In genomic region chr9:22084667-22085021, GRCm38 (mm10) we compare ENCODE assay signal across 8 mouse cellular contexts. TPM values are rescaled to one million over a fixed set of nuclear protein-coding genes. Genes with fewer than 3 reads are reported as not detected.
DNase-seq lines count a peak whose midpoint lies in the region; ATAC-seq and TF ChIP-seq lines count a peak whose summit lies in the region.

No protein-coding gene starts in this region.

- peak overlapping the region; percentile 64 for H3K4me2 ChIP-seq in kidney, postnatal 0 days (ENCODE audit: low read length)
- peak overlapping the region; percentile 73 for H3K4me2 ChIP-seq in embryonic facial prominence, embryonic 11.5 days (ENCODE audit: low read depth, low read length)
- peak overlapping the region; percentile 84 for H3K4me2 ChIP-seq in intestine, embryonic 14.5 days (ENCODE audit: low read length)
- H3K4me2 ChIP-seq in myocyte (ENCODE audit: low read depth) = peak overlapping the region; percentile 95

- no peak for TF ChIP-seq CTCF in kidney, postnatal 0 days (IDR thresholded peaks at IDR 0.05; ENCODE audit: low read depth)

- no peaks in the 10 kb centered on the region for H3K27me3 ChIP-seq in kidney, postnatal 0 days (ENCODE audit: insufficient read depth, low read length)
- no peaks in the 10 kb centered on the region for H3K27me3 ChIP-seq in embryonic facial prominence, embryonic 11.5 days (ENCODE audit: control insufficient read depth, insufficient read depth, low read length)
- H3K27me3 ChIP-seq in intestine, embryonic 14.5 days (replicated peaks; ENCODE audit: control insufficient read depth, insufficient read depth, low read length) = no peaks in the 10 kb centered on the region
- no peaks in the 10 kb centered on the region for H3K27me3 ChIP-seq in myocyte (ENCODE audit: control insufficient read depth, insufficient read depth, insufficient read length)

- no peak for TF ChIP-seq POLR2A in myocyte (IDR thresholded peaks at IDR 0.05; ENCODE audit: insufficient read length, low read depth)

- peak overlapping the region; percentile 77 for H3K27ac ChIP-seq in kidney, postnatal 0 days
- no peak overlapping the region for H3K27ac ChIP-seq in embryonic facial prominence, embryonic 11.5 days (replicated peaks; ENCODE audit: low read depth, low read length)
- peak overlapping the region; percentile 36; the same call in 1 of the 2 replicates for H3K27ac ChIP-seq in intestine, embryonic 14.5 days (ENCODE audit: low read depth)

- peak overlapping the region; percentile 24 for H3ac ChIP-seq in myocyte (ENCODE audit: control insufficient read depth, insufficient read length)

- intact Hi-C loops in left cerebral cortex, postnatal 25 days (cut with DNase I) = loop anchor here (2.0 kb wide), 1 partner anchor 14 kb away; the partner anchor contains the start of genes Gm49318 and Zfp653

- H3K79me2 ChIP-seq in myocyte (ENCODE audit: control insufficient read depth, insufficient read depth) = peaks cover 4% of the 10 kb centered on the region

- H3K9ac ChIP-seq in kidney, postnatal 0 days (ENCODE audit: low read depth, low read length) = peak overlapping the region; percentile 63
- peak overlapping the region; percentile 63 for H3K9ac ChIP-seq in embryonic facial prominence, embryonic 11.5 days (replicated peaks; ENCODE audit: low read length)
- H3K9ac ChIP-seq in intestine, embryonic 14.5 days (ENCODE audit: low read length) = peak overlapping the region; percentile 74

- H3K4me1 ChIP-seq in kidney, postnatal 0 days (replicated peaks; ENCODE audit: insufficient read depth, low read length) = no peaks in the 10 kb centered on the region
- H3K4me1 ChIP-seq in embryonic facial prominence, embryonic 11.5 days (ENCODE audit: control insufficient read depth, insufficient read depth, low read length) = no peaks in the 10 kb centered on the region
- 0 out of 2 replicates have a peak, but pooled peaks cover 9% of the 10 kb centered on the region for H3K4me1 ChIP-seq in intestine, embryonic 14.5 days (replicated peaks; ENCODE audit: control insufficient read depth, insufficient read depth, low read length)

- DNase-seq in kidney, postnatal 0 days (ENCODE audit: low spot score) = no peak
- DNase-seq in kidney, adult 18-20 months = no peak
- DNase-seq in embryonic facial prominence, embryonic 11.5 days (ENCODE audit: low spot score) = no peak
- DNase-seq in intestine, embryonic 14.5 days (ENCODE audit: low spot score) = no peak
- no peak for DNase-seq in gastrocnemius, postnatal 25 days
- DNase-seq in left cerebral cortex, postnatal 25 days (ENCODE audit: low spot score in 2 of 2) = no peak
- no peak for DNase-seq in testis, postnatal 10 days (ENCODE audit: low spot score)

- H3K4me3 ChIP-seq in kidney, postnatal 0 days (replicated peaks; ENCODE audit: low read depth, low read length) = peak overlapping the region; percentile 67
- peak overlapping the region; percentile 70 for H3K4me3 ChIP-seq in embryonic facial prominence, embryonic 11.5 days (ENCODE audit: low read depth, low read length)
- H3K4me3 ChIP-seq in intestine, embryonic 14.5 days (ENCODE audit: low read depth, low read length) = peak overlapping the region; percentile 76
- peak overlapping the region; percentile 81 for H3K4me3 ChIP-seq in myocyte

- ATAC-seq in kidney, postnatal 0 days (replicated peaks; ENCODE audit: low FRiP score, low read depth) = no peak
- 0 out of 2 replicates have a peak, but pooled peaks have one; percentile 14 for ATAC-seq in embryonic facial prominence, embryonic 11.5 days (replicated peaks; ENCODE audit: insufficient number of reproducible peaks, low FRiP score, low TSS enrichment, low read depth)
- ATAC-seq in intestine, embryonic 14.5 days (replicated peaks; ENCODE audit: low FRiP score, low TSS enrichment, low read depth) = no peak

- 0 out of 2 replicates have a peak, but pooled peaks cover 4% of the 10 kb centered on the region for H3K36me3 ChIP-seq in kidney, postnatal 0 days (ENCODE audit: insufficient read depth, low read length)
- H3K36me3 ChIP-seq in embryonic facial prominence, embryonic 11.5 days (replicated peaks; ENCODE audit: control insufficient read depth, insufficient read depth, low read depth, low read length) = no peaks in the 10 kb centered on the region
- 0 out of 2 replicates have a peak, but pooled peaks cover 7% of the 10 kb centered on the region for H3K36me3 ChIP-seq in intestine, embryonic 14.5 days (ENCODE audit: control insufficient read depth, insufficient read depth, low read length)
- H3K36me3 ChIP-seq in myocyte (ENCODE audit: control insufficient read depth, insufficient read depth) = peaks cover 3% of the 10 kb centered on the region

- 28% methylated on average over 4 of the region's 4 CpGs for WGBS in kidney, postnatal 0 days
- 34% methylated on average over 4 of the region's 4 CpGs for WGBS in embryonic facial prominence, embryonic 11.5 days
- WGBS in intestine, embryonic 14.5 days = 32% methylated on average over 4 of the region's 4 CpGs

- no peaks in the 10 kb centered on the region for H3K9me3 ChIP-seq in kidney, postnatal 0 days (replicated peaks; ENCODE audit: low read length)
- no peaks in the 10 kb centered on the region for H3K9me3 ChIP-seq in embryonic facial prominence, embryonic 11.5 days (replicated peaks; ENCODE audit: control insufficient read depth, low read length)
- no peaks in the 10 kb centered on the region for H3K9me3 ChIP-seq in intestine, embryonic 14.5 days (ENCODE audit: control insufficient read depth, low read length)

TF ChIP-seq in myocyte, 11 proteins besides CTCF, POLR2A, EP300 and RAD21:
- TF ChIP-seq MAX (IDR thresholded peaks at IDR 0.05; ENCODE audit: low read depth) = no peak
- TF ChIP-seq MYOD1 (IDR thresholded peaks at IDR 0.05; ENCODE audit: control insufficient read depth in 1 of 3, insufficient read length in 2 of 3, low read depth in 2 of 3) = peak in 1 of 3 experiments; percentile 0
TF ChIP-seq in myocyte: peak in this region for 1.

RNA-seq across cellular contexts. Expression of gene Ecsit, which starts 0.6 kb away (rescaled TPM):
- 56.2 and 61.3 TPM in 2 replicates for polyA plus RNA-seq in kidney, postnatal 0 days (2015; fragmentation: Nextera tagmentation; extraction: Ambion mirVana)
- 25.2 and 26.6 TPM in 2 replicates for polyA plus RNA-seq in embryonic facial prominence, embryonic 11.5 days (2014; fragmentation: Nextera tagmentation; extraction: Ambion mirVana)
- polyA plus RNA-seq in intestine, embryonic 14.5 days (2014; fragmentation: Nextera tagmentation; extraction: Ambion mirVana) = 35.2 and 43.4 TPM in 2 replicates
- 37.0 TPM for polyA plus RNA-seq in myocyte (2012; fragmentation: generic; extraction: Trizol)
- total RNA-seq in gastrocnemius, postnatal 25 days (2021) = 10 to 100 TPM; 79.5 to 83.6 TPM
- 10 to 100 TPM; 40.5 to 45.2 TPM for total RNA-seq in left cerebral cortex, postnatal 25 days (2021)

RNA-seq across cellular contexts. Expression of gene Zfp653, which starts 13.5 kb away (rescaled TPM):
- polyA plus RNA-seq in kidney, postnatal 0 days (2015; fragmentation: Nextera tagmentation; extraction: Ambion mirVana) = 8.3 and 8.9 TPM in 2 replicates
- 5.5 and 7.1 TPM in 2 replicates for polyA plus RNA-seq in embryonic facial prominence, embryonic 11.5 days (2014; fragmentation: Nextera tagmentation; extraction: Ambion mirVana)
- polyA plus RNA-seq in intestine, embryonic 14.5 days (2014; fragmentation: Nextera tagmentation; extraction: Ambion mirVana) = 10.2 and 10.3 TPM in 2 replicates
- polyA plus RNA-seq in myocyte (2012; fragmentation: generic; extraction: Trizol) = 8.3 TPM
- 1 to 10 TPM; 2.5 to 2.6 TPM for total RNA-seq in gastrocnemius, postnatal 25 days (2021)
- total RNA-seq in left cerebral cortex, postnatal 25 days (2021) = 10 to 100 TPM; 18.0 to 19.3 TPM

RNA-seq across cellular contexts. Expression of gene Gm49318, which starts 13.6 kb away (rescaled TPM):
- not detected in 2 replicates for polyA plus RNA-seq in kidney, postnatal 0 days (2015; fragmentation: Nextera tagmentation; extraction: Ambion mirVana)
- polyA plus RNA-seq in embryonic facial prominence, embryonic 11.5 days (2014; fragmentation: Nextera tagmentation; extraction: Ambion mirVana) = not detected in 2 replicates
- not detected in 2 replicates for polyA plus RNA-seq in intestine, embryonic 14.5 days (2014; fragmentation: Nextera tagmentation; extraction: Ambion mirVana)
- not detected for polyA plus RNA-seq in myocyte (2012; fragmentation: generic; extraction: Trizol)
- not detected for total RNA-seq in gastrocnemius, postnatal 25 days (2021)
- 1 to 10 TPM in 1 of 2 experiments, under 1 TPM in 1; 0.94 to 4.1 TPM for total RNA-seq in left cerebral cortex, postnatal 25 days (2021)

RNA-seq across cellular contexts. Expression of gene Cnn1, which starts 14.4 kb away (rescaled TPM):
- 27.9 and 30.8 TPM in 2 replicates for polyA plus RNA-seq in kidney, postnatal 0 days (2015; fragmentation: Nextera tagmentation; extraction: Ambion mirVana)
- polyA plus RNA-seq in embryonic facial prominence, embryonic 11.5 days (2014; fragmentation: Nextera tagmentation; extraction: Ambion mirVana) = 1.4 and 4.0 TPM in 2 replicates
- polyA plus RNA-seq in intestine, embryonic 14.5 days (2014; fragmentation: Nextera tagmentation; extraction: Ambion mirVana) = 322 and 380 TPM in 2 replicates
- polyA plus RNA-seq in myocyte (2012; fragmentation: generic; extraction: Trizol) = 7.1 TPM
- 1 to 10 TPM; 4.2 to 8.1 TPM for total RNA-seq in gastrocnemius, postnatal 25 days (2021)
- 1 to 10 TPM in 1 of 2 experiments, under 1 TPM in 1; 0.25 to 1.0 TPM for total RNA-seq in left cerebral cortex, postnatal 25 days (2021)

RNA-seq across cellular contexts. Expression of gene Elof1, which starts 32.3 kb away (rescaled TPM):
- polyA plus RNA-seq in kidney, postnatal 0 days (2015; fragmentation: Nextera tagmentation; extraction: Ambion mirVana) = 160 and 172 TPM in 2 replicates
- polyA plus RNA-seq in embryonic facial prominence, embryonic 11.5 days (2014; fragmentation: Nextera tagmentation; extraction: Ambion mirVana) = 210 and 215 TPM in 2 replicates
- polyA plus RNA-seq in intestine, embryonic 14.5 days (2014; fragmentation: Nextera tagmentation; extraction: Ambion mirVana) = 190 and 192 TPM in 2 replicates
- 95.3 TPM for polyA plus RNA-seq in myocyte (2012; fragmentation: generic; extraction: Trizol)
- total RNA-seq in gastrocnemius, postnatal 25 days (2021) = 10 to 100 TPM; 36.5 to 38.9 TPM
- 10 to 100 TPM; 66.9 to 71.1 TPM for total RNA-seq in left cerebral cortex, postnatal 25 days (2021)
